Mouse (Mus musculus): ENCODE results near the gene Pdcd7. TPM values are rescaled to one million over a fixed set of nuclear protein-coding genes. Genes with fewer than 3 reads are reported as not detected.

Pdcd7 gene
- 23.7 and 33.8 TPM in 2 replicates for polyA plus RNA-seq (2012; rRNA removed)

DNA sequence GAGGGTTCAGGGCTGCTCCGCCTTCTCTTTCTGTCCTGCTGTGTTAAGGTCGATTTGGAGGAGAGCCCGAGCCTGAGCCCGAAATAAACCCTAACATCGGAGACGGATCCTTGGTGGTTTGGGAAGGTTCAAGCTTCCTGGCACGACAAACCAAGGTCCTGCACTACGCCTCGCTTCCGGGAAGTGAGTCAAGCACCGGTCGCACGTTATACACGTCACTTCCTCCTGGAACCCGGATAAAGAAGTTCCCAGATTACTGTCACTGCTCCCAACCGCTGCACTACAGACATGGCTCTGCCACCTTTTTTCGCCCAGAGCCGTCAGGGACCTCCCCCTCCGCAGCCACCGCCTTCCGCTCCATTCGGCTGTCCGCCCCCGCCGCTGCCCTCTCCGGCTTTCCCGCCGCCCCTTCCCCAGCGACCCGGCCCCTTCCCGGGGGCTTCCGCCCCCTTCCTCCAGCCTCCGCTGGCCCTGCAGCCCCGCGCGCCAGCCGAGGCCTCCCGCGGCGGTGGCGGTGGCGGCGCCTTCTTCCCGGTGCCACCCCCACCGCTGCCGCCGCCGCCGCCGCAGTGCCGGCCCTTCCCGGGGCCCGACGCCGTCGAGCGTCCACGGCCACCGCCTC is at the start of gene Pdcd7:
TSS of gene Pdcd7 (plus strand) at position 251 of the 622 bp plus-strand sequence.

DNA sequence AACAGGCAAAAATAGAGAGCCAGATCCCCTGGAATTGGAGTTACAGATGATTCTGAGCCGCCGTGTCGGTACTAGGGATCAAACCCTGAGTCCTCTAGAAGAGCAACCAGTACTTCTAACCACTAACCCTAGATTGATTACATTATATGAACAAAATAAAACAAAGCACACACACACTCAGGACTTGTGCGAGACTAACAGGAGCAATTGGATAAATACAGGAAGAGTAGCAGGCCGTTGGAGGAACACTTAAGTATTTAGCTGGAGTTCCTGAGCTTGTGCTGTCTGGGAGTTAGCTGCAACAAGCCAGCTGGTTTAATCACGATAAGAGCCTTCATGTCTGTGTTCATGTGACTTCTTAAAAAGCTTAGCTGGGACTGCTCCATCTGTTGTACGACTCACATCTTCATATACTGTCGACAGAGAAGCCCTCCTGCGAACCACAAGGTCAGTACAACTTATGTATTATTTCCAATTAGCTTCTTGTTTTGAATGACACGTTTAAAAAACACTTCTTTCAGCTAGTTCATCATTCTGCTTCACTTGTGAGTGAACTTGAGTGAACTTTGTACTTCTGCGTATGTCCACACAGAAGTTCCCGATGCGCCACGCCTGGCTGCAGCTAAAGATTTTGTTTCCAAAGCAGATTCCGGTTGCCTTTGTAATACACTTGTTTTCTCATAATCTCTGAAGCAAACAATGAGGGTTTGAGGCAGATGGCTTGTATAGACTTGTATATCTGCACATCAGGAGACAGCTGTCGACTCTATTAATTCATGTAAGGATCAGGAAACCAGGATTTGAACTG is 14.9 kb downstream of the Pdcd7 start, which contains the start of gene Ubap1l:
TSS of gene Ubap1l (plus strand) at position 401 of the 808 bp plus-strand sequence.

DNA sequence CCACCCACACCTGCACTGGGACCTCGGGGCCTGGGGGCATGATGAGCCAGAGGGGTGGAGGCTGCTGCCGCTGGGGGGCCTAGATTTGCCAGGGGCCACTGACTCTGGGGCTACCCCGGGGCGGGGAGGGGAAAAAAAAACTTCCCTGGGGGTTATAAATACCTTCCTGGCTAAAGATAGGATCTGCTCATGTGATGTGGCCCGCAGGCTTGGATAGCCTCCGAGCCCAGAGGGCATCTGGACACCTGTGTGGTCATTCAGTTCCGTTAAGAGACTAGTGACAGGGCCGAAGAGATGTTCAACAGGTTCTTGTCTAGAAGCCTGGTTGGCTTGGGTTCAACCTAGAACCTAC is 45.7 kb downstream of the Pdcd7 start, which contains the start of gene Kbtbd13:
TSS of gene Kbtbd13 (minus strand) at position 40 of the 352 bp plus-strand sequence.

DNA sequence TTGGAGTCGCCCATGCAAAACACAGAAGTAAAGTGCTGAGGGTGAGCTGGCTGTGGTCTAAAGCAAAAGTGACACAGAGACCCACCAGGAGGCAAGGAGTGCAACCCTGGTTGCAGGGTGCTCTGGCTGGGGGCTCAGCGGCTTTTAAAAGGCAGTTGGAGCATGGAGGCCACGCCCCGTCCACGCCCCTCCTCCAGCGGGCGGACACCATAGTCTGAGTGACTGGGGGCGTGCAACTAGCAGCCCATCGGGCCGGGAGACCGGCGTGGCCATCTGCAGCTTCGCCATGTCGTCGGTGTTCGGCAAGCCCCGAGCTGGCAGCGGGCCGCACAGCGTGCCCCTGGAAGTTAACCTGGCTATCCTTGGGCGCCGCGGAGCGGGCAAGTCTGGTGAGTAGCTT is 52.4 kb downstream of the Pdcd7 start, which contains the start of gene Rasl12:
TSS of gene Rasl12 (plus strand) at position 228 of the 400 bp plus-strand sequence.

Other genes with a start within 250 kb of the Pdcd7 start
- 42.9 and 44.7 TPM in 2 replicates for gene Igdcc4, start 244.6 kb upstream of the Pdcd7 start, polyA plus RNA-seq (2012; rRNA removed)
- gene Igdcc3, start 204.9 kb upstream of the Pdcd7 start, polyA plus RNA-seq (2012; rRNA removed), result 4.5 and 5.3 TPM in 2 replicates
- 15.5 and 23.2 TPM in 2 replicates for gene Parp16, start 150.8 kb upstream of the Pdcd7 start, polyA plus RNA-seq (2012; rRNA removed)
- 5.6 TPM in 2 replicates for gene Cilp, start 80.9 kb upstream of the Pdcd7 start, polyA plus RNA-seq (2012; rRNA removed)
- 10.1 and 13.0 TPM in 2 replicates for gene Clpx, start 51.8 kb upstream of the Pdcd7 start, polyA plus RNA-seq (2012; rRNA removed)
- gene Ubap1l, start 14.9 kb downstream of the Pdcd7 start, polyA plus RNA-seq (2012; rRNA removed), result 0.47 and 0.72 TPM in 2 replicates
- gene Kbtbd13, start 45.5 kb downstream of the Pdcd7 start, polyA plus RNA-seq (2012; rRNA removed), result 0.62 and 1.0 TPM in 2 replicates
- 16.0 and 16.6 TPM in 2 replicates for gene Rasl12, start 52.4 kb downstream of the Pdcd7 start, polyA plus RNA-seq (2012; rRNA removed)
- not detected in 2 replicates for gene Slc51b, start 76.9 kb downstream of the Pdcd7 start, polyA plus RNA-seq (2012; rRNA removed)
- 8.1 and 11.0 TPM in 2 replicates for gene Mtfmt, start 89.7 kb downstream of the Pdcd7 start, polyA plus RNA-seq (2012; rRNA removed)
- 20.0 and 25.7 TPM in 2 replicates for gene Spg21, start 114.8 kb downstream of the Pdcd7 start, polyA plus RNA-seq (2012; rRNA removed)
- gene Ankdd1a, start 174.1 kb downstream of the Pdcd7 start, polyA plus RNA-seq (2012; rRNA removed), result not detected in 2 replicates
- 33.5 and 39.2 TPM in 2 replicates for gene Plekho2, start 233.9 kb downstream of the Pdcd7 start, polyA plus RNA-seq (2012; rRNA removed)
- 3.7 and 4.6 TPM in 2 replicates for gene Pif1, start 241.1 kb downstream of the Pdcd7 start, polyA plus RNA-seq (2012; rRNA removed)